Mouse (Mus musculus): ENCODE data around the gene Ear14. TPM values are rescaled to one million over a fixed set of nuclear protein-coding genes. Genes with fewer than 3 reads are reported as not detected.
"Not testable (repeated sequence)": the region's sequence is repeated elsewhere in the genome, so short reads cannot be mapped to it uniquely, and the experiment has no call there.

Gene Ear14
- polyA plus RNA-seq, 1 experiment from 2014 or later: not detected

DNA sequence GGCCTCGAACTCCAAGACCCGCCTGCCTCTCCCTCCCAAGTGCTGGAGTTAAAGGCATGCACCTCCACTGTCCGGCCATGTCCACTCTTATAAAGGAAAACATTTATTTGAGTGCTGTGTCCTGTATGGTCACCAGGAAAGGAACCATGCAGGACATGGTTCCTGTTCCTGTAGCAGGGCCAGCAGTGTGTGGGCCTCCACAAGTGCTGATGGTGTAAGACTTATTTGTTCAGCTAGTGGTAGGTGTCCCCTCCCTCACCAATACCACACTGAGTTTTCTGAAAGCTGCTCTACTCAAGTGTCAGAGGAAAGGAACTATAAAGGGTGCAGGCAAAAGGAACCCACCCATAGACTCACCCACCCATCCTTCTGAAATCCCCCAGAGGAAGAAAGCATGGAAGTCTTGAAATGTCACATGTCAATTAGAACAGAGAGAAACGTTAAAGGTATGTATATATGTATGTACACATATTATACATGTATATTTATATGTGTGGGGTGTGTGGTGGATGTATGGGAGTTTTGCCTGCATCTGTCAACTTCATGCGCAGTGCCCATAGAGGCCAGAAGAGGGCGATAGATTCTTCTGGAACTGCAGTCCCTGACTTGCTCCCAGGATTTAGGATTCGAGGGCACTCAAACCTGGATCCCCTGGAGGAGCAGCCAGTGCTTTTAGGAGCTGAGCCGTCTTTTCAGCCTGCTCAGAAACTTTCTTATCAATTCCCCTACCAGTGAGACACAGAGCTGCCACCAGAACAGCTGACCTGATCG, 30.9 kb upstream of the Ear14 start:
- H3K4me3 ChIP-seq (ENCODE audit: low read depth, low read length); H3K4me1 ChIP-seq (ENCODE audit: control insufficient read depth, insufficient read depth, low read length); H3K27me3 ChIP-seq (ENCODE audit: control insufficient read depth, insufficient read depth, low read length); ATAC-seq (ENCODE audit: insufficient number of reproducible peaks, low FRiP score, low TSS enrichment, low read depth); H3K36me3 ChIP-seq (ENCODE audit: control insufficient read depth, insufficient read depth, low read length); H3K9ac ChIP-seq (ENCODE audit: low read length); H3K9me3 ChIP-seq (ENCODE audit: control insufficient read depth, low read length); H3K4me2 ChIP-seq (ENCODE audit: low read depth, severe bottlenecking); H3K27ac ChIP-seq (replicated peaks; ENCODE audit: low read depth, low read length): not testable (repeated sequence)
- DNase-seq (ENCODE audit: low spot score): peak; percentile 78
- 38% methylated on average over 9 of the region's 9 CpGs for WGBS

DNA sequence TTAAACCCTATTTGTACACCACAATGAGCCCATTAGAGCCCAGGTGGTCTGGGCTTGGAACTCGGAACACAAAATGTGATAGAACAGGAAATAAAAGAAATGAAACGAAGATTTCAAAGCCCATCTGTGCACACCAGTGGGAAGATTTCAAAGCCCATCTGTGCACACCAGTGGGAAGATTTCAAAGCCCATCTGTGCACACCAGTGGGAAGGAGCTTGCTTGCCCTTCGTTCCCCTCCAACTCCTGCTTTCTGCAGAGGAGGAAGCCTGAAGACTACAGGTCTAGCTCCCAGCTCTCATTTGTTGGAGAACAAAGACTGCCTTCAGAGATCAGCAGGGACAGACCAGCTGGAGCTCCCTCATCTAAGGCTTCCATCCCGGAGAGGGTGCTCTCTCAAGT, 30.2 kb upstream of the Ear14 start:
- not testable (repeated sequence) for H3K27ac ChIP-seq (replicated peaks; ENCODE audit: low read depth, low read length); H3K4me2 ChIP-seq (ENCODE audit: low read depth, severe bottlenecking); H3K9ac ChIP-seq (ENCODE audit: low read length); H3K36me3 ChIP-seq (ENCODE audit: control insufficient read depth, insufficient read depth, low read length); H3K4me1 ChIP-seq (ENCODE audit: control insufficient read depth, insufficient read depth, low read length); H3K27me3 ChIP-seq (ENCODE audit: control insufficient read depth, insufficient read depth, low read length); DNase-seq (ENCODE audit: low spot score); H3K9me3 ChIP-seq (ENCODE audit: control insufficient read depth, low read length); H3K4me3 ChIP-seq (ENCODE audit: low read depth, low read length); ATAC-seq (ENCODE audit: insufficient number of reproducible peaks, low FRiP score, low TSS enrichment, low read depth)
- WGBS: 69% methylated on average over 4 of the region's 4 CpGs

DNA sequence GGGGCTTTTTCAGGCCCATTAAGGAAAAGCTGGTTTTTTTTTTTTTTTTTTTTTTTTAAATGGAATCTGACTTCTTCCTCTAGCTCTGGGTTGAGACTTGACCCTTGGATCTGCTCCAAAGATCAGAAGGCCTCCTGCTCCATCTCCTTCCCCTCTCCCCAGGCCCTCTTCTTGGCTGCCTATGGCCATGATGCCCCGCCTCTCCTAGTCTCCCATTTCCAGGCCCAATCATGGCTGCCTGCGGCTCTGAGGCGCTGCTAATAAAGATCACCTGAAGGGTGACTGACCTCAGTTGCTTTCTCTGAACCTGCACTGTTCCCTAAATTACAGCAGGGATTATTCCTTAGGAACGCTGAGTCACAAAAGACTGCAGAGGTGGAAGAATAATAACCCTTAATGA, 29.3 kb upstream of the Ear14 start:
- ATAC-seq (ENCODE audit: insufficient number of reproducible peaks, low FRiP score, low TSS enrichment, low read depth) (no peak), DNase-seq (ENCODE audit: low spot score) (no peak)
- Histone ChIP-seq H3K4me1 (ENCODE audit: control insufficient read depth, insufficient read depth, low read length) (no peaks in the 10 kb centered on the region), H3K36me3 (ENCODE audit: control insufficient read depth, insufficient read depth, low read length) (no peaks in the 10 kb centered on the region), H3K9me3 (ENCODE audit: control insufficient read depth, low read length) (no peaks in the 10 kb centered on the region), H3K4me3 (ENCODE audit: low read depth, low read length) (no peak overlapping the region), H3K27me3 (ENCODE audit: control insufficient read depth, insufficient read depth, low read length) (no peaks in the 10 kb centered on the region), H3K4me2 (ENCODE audit: low read depth, severe bottlenecking) (no peak overlapping the region), H3K9ac (ENCODE audit: low read length) (no peak overlapping the region), H3K27ac (replicated peaks; ENCODE audit: low read depth, low read length) (no peak overlapping the region)
- WGBS: 65% methylated on average over 4 of the region's 4 CpGs

DNA sequence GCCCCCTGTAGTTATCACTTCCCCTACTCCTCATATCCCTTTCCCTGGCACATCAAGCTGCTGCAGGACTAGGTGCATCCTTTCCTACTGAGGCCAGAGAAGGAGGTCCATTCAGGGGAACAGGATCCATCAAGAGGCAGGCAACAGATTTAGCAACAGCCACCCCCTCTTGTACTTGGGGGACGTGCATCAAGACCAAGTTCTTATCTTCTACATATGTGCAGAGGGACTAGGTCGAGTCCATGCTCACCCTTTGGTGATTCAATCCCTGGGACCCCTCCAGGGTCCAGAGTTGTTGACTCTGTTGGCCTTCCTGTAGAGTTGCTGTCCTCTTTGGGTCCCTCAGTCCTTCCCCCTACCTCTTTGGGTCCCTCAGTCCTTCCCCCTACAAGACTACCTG, 22.1 kb upstream of the Ear14 start:
- not testable (repeated sequence) for H3K27ac ChIP-seq (replicated peaks; ENCODE audit: low read depth, low read length); H3K9me3 ChIP-seq (ENCODE audit: control insufficient read depth, low read length); ATAC-seq (ENCODE audit: insufficient number of reproducible peaks, low FRiP score, low TSS enrichment, low read depth); H3K4me2 ChIP-seq (ENCODE audit: low read depth, severe bottlenecking); DNase-seq (ENCODE audit: low spot score); H3K27me3 ChIP-seq (ENCODE audit: control insufficient read depth, insufficient read depth, low read length); H3K36me3 ChIP-seq (ENCODE audit: control insufficient read depth, insufficient read depth, low read length); H3K4me1 ChIP-seq (ENCODE audit: control insufficient read depth, insufficient read depth, low read length); H3K9ac ChIP-seq (ENCODE audit: low read length); H3K4me3 ChIP-seq (ENCODE audit: low read depth, low read length)
- WGBS: 78% methylated on average over 2 of the region's 2 CpGs

DNA sequence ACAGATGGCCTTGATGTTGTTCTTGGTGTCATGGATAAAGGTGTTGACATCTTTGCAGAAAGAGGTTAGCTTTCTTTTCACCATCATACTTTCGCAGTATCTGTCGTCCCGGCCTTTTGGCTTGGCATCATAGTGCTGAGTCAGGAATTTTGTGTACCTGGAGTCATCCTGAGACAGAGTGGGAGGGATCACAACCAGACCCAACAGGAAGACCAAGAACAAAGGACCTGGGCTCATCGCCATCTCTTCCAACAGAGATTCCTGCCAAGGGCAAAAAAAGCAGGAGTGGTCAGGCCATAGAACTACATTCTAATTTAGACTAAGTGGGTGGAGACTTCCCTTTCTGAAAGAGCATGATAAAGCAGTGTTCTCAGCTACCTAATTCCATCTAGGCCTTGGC, 7.5 kb upstream of the Ear14 start:
- Histone ChIP-seq H3K9ac (ENCODE audit: low read length) (no peak overlapping the region), H3K27ac (replicated peaks; ENCODE audit: low read depth, low read length) (no peak overlapping the region), H3K4me2 (ENCODE audit: low read depth, severe bottlenecking) (no peak overlapping the region), H3K27me3 (ENCODE audit: control insufficient read depth, insufficient read depth, low read length) (no peaks in the 10 kb centered on the region), H3K36me3 (ENCODE audit: control insufficient read depth, insufficient read depth, low read length) (no peaks in the 10 kb centered on the region), H3K9me3 (ENCODE audit: control insufficient read depth, low read length) (no peaks in the 10 kb centered on the region), H3K4me1 (ENCODE audit: control insufficient read depth, insufficient read depth, low read length) (no peaks in the 10 kb centered on the region), H3K4me3 (ENCODE audit: low read depth, low read length) (no peak overlapping the region)
- DNase-seq (ENCODE audit: low spot score): no peak
- 92% methylated on average over 4 of the region's 4 CpGs for WGBS
- ATAC-seq (ENCODE audit: insufficient number of reproducible peaks, low FRiP score, low TSS enrichment, low read depth): no peak

DNA sequence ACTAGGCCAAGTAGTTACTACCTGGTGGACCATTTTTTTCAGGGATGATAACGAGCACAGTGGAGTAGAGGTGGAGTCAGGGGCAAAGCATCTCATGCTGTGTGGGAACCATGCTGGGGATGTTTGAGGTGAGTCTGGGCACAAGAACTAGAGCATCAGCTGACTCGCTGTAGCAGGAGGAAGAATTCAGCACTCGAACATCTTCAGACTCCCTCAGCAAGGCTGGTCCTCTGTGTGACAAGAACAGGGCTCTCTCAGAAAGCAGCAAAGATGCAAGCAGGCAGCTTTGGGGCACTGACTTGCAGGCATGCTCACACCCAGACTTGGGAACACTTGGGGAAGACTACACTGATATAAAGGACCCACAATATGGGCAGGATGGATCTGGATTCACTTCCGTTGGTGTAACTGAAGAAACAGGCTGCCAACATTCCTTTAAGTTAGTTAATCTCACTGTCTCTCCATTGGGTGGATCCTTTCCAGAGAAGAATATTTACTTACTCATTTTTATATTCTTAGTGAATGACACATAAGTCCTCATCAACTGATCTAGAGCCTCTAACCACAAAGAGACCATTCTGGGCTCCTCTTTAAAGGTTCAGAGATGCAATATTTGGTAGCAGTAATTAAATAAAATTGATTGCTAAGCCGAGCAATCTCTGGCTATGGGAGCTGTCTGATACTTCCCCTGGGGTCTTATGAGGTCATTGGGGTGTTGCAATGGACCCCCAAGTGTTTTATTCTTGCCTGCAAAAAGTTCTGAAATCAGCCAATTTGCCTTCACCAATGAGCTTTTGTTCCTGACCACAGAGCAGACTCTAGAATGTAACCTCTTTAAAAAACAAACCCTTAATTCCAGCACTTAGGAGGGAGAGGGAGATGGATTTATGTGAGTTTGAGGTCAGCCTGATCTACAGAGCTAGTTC, 3.8 kb upstream of the Ear14 start, which contains the start of gene Ang2:
Gene Ang2 (minus strand): TSS at position 51 of the 926 bp plus-strand sequence.
- Histone ChIP-seq H3K4me3 (ENCODE audit: low read depth, low read length) (no peak within 1 kb of the TSS), H3K9ac (ENCODE audit: low read length) (no peak within 1 kb of the TSS), H3K9me3 (ENCODE audit: control insufficient read depth, low read length) (no peaks in the 10 kb centered on the region), H3K36me3 (ENCODE audit: control insufficient read depth, insufficient read depth, low read length) (no peaks in the 10 kb centered on the region), H3K27me3 (ENCODE audit: control insufficient read depth, insufficient read depth, low read length) (no peaks in the 10 kb centered on the region), H3K4me1 (ENCODE audit: control insufficient read depth, insufficient read depth, low read length) (no peaks in the 10 kb centered on the region), H3K27ac (replicated peaks; ENCODE audit: low read depth, low read length) (no peak within 1 kb of the TSS), H3K4me2 (ENCODE audit: low read depth, severe bottlenecking) (no peak within 1 kb of the TSS)
- WGBS: 77% methylated on average over 5 of the region's 5 CpGs
- DNase-seq (ENCODE audit: low spot score) (no peak), ATAC-seq (ENCODE audit: insufficient number of reproducible peaks, low FRiP score, low TSS enrichment, low read depth) (no peak)

DNA sequence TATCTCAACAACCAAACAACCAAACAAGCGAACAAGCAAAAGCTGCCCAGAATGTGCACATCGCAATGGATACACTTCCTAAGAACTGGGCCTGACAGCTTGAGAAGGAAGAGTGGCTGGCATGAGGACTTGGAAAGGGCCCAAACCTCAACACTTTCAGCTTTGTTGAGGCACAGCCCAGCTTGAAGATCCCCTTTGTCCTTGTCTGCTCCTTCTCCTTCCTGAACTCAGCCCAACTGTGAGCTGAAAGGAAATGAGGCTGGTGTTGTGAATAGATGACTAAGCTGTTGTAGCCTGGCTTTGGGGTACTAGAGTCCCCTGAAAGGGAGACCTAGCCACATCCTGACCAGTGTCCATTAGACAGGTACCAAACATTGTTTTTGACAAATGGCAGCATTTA, 3.1 kb upstream of the Ear14 start:
- no peaks in the 10 kb centered on the region for H3K9me3 ChIP-seq (ENCODE audit: control insufficient read depth, low read length)
- no peaks in the 10 kb centered on the region for H3K36me3 ChIP-seq (ENCODE audit: control insufficient read depth, insufficient read depth, low read length)
- no peak overlapping the region for H3K9ac ChIP-seq (ENCODE audit: low read length)
- H3K4me3 ChIP-seq (ENCODE audit: low read depth, low read length): no peak overlapping the region
- no peak for DNase-seq (ENCODE audit: low spot score)
- H3K4me1 ChIP-seq (ENCODE audit: control insufficient read depth, insufficient read depth, low read length): no peaks in the 10 kb centered on the region
- no peak overlapping the region for H3K4me2 ChIP-seq (ENCODE audit: low read depth, severe bottlenecking)
- ATAC-seq (ENCODE audit: insufficient number of reproducible peaks, low FRiP score, low TSS enrichment, low read depth): no peak
- 91% methylated on average over 2 of the region's 2 CpGs for WGBS
- H3K27ac ChIP-seq (replicated peaks; ENCODE audit: low read depth, low read length): no peak overlapping the region
- H3K27me3 ChIP-seq (ENCODE audit: control insufficient read depth, insufficient read depth, low read length): no peaks in the 10 kb centered on the region

DNA sequence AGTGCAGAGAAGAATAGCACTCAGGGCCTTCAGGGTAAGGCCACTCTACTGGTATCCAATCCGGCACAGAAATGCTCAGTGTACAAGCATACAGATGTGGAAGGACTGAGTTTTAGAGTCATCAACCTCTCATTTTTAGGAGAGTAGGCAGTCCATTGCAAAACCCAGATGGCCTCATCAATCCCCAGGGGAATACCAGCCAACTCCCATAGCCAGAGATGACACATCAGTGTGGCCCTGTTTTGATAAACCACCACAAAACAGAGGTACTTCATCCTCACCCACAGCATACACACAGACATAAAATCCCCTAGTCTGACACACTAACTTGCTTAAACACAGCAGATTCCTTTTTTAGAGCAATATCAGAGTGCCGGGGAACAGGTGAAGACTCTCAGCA, 2.7 kb upstream of the Ear14 start:
- 89% methylated on average over 2 of the region's 2 CpGs for WGBS
- no peak for ATAC-seq (ENCODE audit: insufficient number of reproducible peaks, low FRiP score, low TSS enrichment, low read depth)
- Histone ChIP-seq H3K4me2 (ENCODE audit: low read depth, severe bottlenecking) (no peak overlapping the region), H3K27me3 (ENCODE audit: control insufficient read depth, insufficient read depth, low read length) (no peaks in the 10 kb centered on the region), H3K9me3 (ENCODE audit: control insufficient read depth, low read length) (no peaks in the 10 kb centered on the region), H3K9ac (ENCODE audit: low read length) (no peak overlapping the region), H3K36me3 (ENCODE audit: control insufficient read depth, insufficient read depth, low read length) (no peaks in the 10 kb centered on the region), H3K4me1 (ENCODE audit: control insufficient read depth, insufficient read depth, low read length) (no peaks in the 10 kb centered on the region), H3K27ac (replicated peaks; ENCODE audit: low read depth, low read length) (no peak overlapping the region), H3K4me3 (ENCODE audit: low read depth, low read length) (no peak overlapping the region)
- no peak for DNase-seq (ENCODE audit: low spot score)

Measured in limb, embryonic 11.5 days (tissue).